Mouse (Mus musculus): ENCODE measurements at regions not wholly inside any gene's neighbourhood (a gene's known extent, or its start where the extent isn't known, plus 50 kb on each side); places are given as distances from the start of the nearest gene placed in this dataset.
"Not testable (repeated sequence)": the region's sequence is repeated elsewhere in the genome, so short reads cannot be mapped to it uniquely, and the experiment has no call there.

GRCm38 (mm10) chr5:14391793-14392192 lies 122.9 kb upstream of the Pclo start:
- TF ChIP-seq EP300 (IDR thresholded peaks at IDR 0.05; ENCODE audit: low read depth) (no peak), CTCF (IDR thresholded peaks at IDR 0.05; ENCODE audit: low read depth) (no peak)
- DNase-seq (no peak), ATAC-seq (no peak)
- Histone ChIP-seq H3K4me3 (ENCODE audit: low read depth, low read length) (no peak overlapping the region), H3K9ac (replicated peaks) (no peak overlapping the region), H3K9me3 (ENCODE audit: low read length) (no peaks in the 10 kb centered on the region), H3K4me1 (ENCODE audit: insufficient read depth) (no peaks in the 10 kb centered on the region), H3K4me2 (ENCODE audit: low read depth, low read length) (no peak overlapping the region), H3K36me3 (replicated peaks; ENCODE audit: insufficient read depth, low read length) (no peaks in the 10 kb centered on the region), H3K27ac (ENCODE audit: low read depth) (no peak overlapping the region), H3K27me3 (ENCODE audit: insufficient read depth, low read length) (no peaks in the 10 kb centered on the region)
- 64% methylated on average over 3 of the region's 3 CpGs for WGBS (ENCODE audit: insufficient replicate concordance)

DNA sequence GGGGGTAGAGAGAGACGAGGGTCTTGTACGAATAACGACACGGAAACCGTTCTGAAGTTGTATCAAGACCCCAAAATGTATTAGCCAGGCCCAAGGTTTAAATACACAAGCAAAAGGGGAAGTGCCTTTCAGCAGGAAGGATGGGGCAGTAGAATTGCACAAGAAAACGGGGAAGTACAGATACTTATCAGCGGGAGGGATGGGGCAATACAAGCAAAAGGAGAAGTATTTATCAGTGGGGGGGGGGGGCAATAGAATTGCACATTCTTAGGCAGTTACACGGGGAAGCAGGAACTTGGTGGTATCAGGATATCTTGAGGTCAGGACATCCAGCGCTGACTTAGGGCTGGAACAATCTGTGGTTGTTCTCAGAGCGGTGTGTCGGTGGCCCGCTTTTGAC lies 111.3 kb upstream of the Pclo start:
- not testable (repeated sequence) for H3K9ac ChIP-seq (replicated peaks); H3K27ac ChIP-seq (ENCODE audit: low read depth); H3K4me3 ChIP-seq (ENCODE audit: low read depth, low read length); DNase-seq; H3K4me2 ChIP-seq (ENCODE audit: low read depth, low read length); H3K27me3 ChIP-seq (ENCODE audit: insufficient read depth, low read length); H3K4me1 ChIP-seq (ENCODE audit: insufficient read depth); H3K9me3 ChIP-seq (ENCODE audit: low read length); H3K36me3 ChIP-seq (replicated peaks; ENCODE audit: insufficient read depth, low read length); ATAC-seq
- WGBS (ENCODE audit: insufficient replicate concordance), result 38% methylated on average over 5 of the region's 12 CpGs

DNA sequence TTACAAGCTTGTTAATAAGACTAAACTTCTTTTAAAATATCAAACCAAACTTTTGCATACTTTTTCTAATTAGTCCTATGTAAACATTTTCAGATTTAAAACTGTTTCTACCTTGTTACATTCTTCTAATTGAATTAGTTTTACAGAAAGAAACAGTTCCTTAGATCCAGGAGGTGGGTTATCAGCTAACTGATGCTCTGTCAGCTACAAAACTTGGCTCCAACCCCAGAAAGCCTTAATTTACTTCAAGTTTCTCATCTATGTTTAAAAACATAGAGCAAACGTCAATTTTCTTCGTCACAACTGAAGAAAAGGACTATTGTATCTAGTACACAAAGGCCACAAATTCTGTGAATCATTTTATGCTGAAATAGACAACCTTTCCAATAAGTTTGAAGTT lies 110.4 kb upstream of the Pclo start:
- DNase-seq (no peak), ATAC-seq (no peak)
- Histone ChIP-seq H3K27ac (ENCODE audit: low read depth) (no peak overlapping the region), H3K9me3 (ENCODE audit: low read length) (no peaks in the 10 kb centered on the region), H3K4me2 (ENCODE audit: low read depth, low read length) (no peak overlapping the region), H3K4me3 (ENCODE audit: low read depth, low read length) (no peak overlapping the region), H3K9ac (replicated peaks) (no peak overlapping the region), H3K36me3 (replicated peaks; ENCODE audit: insufficient read depth, low read length) (no peaks in the 10 kb centered on the region), H3K27me3 (ENCODE audit: insufficient read depth, low read length) (no peaks in the 10 kb centered on the region), H3K4me1 (ENCODE audit: insufficient read depth) (no peaks in the 10 kb centered on the region)
- TF ChIP-seq EP300 (IDR thresholded peaks at IDR 0.05; ENCODE audit: low read depth) (no peak), CTCF (IDR thresholded peaks at IDR 0.05; ENCODE audit: low read depth) (no peak)
- 59% methylated on average over 2 of the region's 2 CpGs for WGBS (ENCODE audit: insufficient replicate concordance)

- no peak for ATAC-seq
- Histone ChIP-seq H3K9me3 (ENCODE audit: low read length) (no peaks in the 10 kb centered on the region), H3K4me2 (ENCODE audit: low read depth, low read length) (no peak overlapping the region), H3K36me3 (replicated peaks; ENCODE audit: insufficient read depth, low read length) (no peaks in the 10 kb centered on the region), H3K4me3 (ENCODE audit: low read depth, low read length) (no peak overlapping the region), H3K9ac (replicated peaks) (no peak overlapping the region), H3K27me3 (ENCODE audit: insufficient read depth, low read length) (no peaks in the 10 kb centered on the region), H3K4me1 (ENCODE audit: insufficient read depth) (no peaks in the 10 kb centered on the region), H3K27ac (ENCODE audit: low read depth) (no peak overlapping the region)
- 71% methylated on average over 1 of the region's 1 CpGs for WGBS (ENCODE audit: insufficient replicate concordance)
- TF ChIP-seq EP300 (IDR thresholded peaks at IDR 0.05; ENCODE audit: low read depth) (no peak), CTCF (IDR thresholded peaks at IDR 0.05; ENCODE audit: low read depth) (no peak)
- no peak for DNase-seq
These were observed 99.4 kb upstream of the Pclo start for GRCm38 (mm10) chr5:14415234-14415862.

DNA sequence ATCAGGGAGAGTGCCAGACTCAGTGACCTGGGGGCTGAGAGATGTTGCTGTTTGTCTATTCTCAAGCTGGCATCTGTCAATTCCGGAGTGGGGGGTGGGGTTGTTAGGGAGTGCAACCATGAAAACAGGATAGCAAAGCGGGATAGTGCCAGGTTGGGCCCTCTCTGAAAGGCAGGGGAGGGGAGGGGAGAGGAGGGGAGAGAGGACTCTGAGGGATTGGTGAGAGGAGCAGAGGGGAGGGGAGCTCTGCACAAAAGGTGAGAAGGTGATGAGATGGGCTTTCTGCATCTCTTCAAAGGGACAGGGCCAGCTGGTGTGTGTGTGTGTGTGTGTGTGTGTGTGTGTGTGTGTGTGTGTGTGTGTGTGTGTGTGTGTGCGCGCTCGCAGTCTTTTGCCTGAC lies 61.6 kb upstream of the Pclo start:
- Histone ChIP-seq H3K36me3 (replicated peaks; ENCODE audit: insufficient read depth, low read length) (no peaks in the 10 kb centered on the region), H3K27me3 (ENCODE audit: insufficient read depth, low read length) (no peaks in the 10 kb centered on the region), H3K27ac (ENCODE audit: low read depth) (no peak overlapping the region), H3K9ac (replicated peaks) (no peak overlapping the region), H3K4me2 (ENCODE audit: low read depth, low read length) (no peak overlapping the region), H3K4me3 (ENCODE audit: low read depth, low read length) (no peak overlapping the region), H3K4me1 (ENCODE audit: insufficient read depth) (no peaks in the 10 kb centered on the region), H3K9me3 (ENCODE audit: low read length) (no peaks in the 10 kb centered on the region)
- no peak for TF ChIP-seq EP300 (IDR thresholded peaks at IDR 0.05; ENCODE audit: low read depth)
- no peak for TF ChIP-seq CTCF (IDR thresholded peaks at IDR 0.05; ENCODE audit: low read depth)
- WGBS (ENCODE audit: insufficient replicate concordance), result 64% methylated on average over 5 of the region's 5 CpGs
- no peak for DNase-seq
- no peak for ATAC-seq

Data from liver, postnatal 0 days (tissue).